Mouse (Mus musculus) embryonic fibroblast, embryonic 13.5 days (primary cell): ENCODE measurements at regions not wholly inside any gene's neighbourhood (a gene's known extent, or its start where the extent isn't known, plus 50 kb on each side); places are given as distances from the start of the nearest gene placed in this dataset.

Experiments
- H3K27ac ChIP-seq: 2 replicates; pipeline ENCODE4 v1.5.1; 2012; ENCODE audit warnings: low read length, control low read depth, inconsistent platforms; ENCODE audit not compliant: insufficient read depth
- H3K4me1 ChIP-seq: 2 replicates; pipeline ENCODE4 v1.6.1; 2011; ENCODE audit warnings: low read length; ENCODE audit not compliant: control insufficient read depth, insufficient read depth
- H3K4me3 ChIP-seq: 2 replicates; pipeline ENCODE4 v1.5.1; 2011; ENCODE audit warnings: mild to moderate bottlenecking, control low read depth, low read length; ENCODE audit not compliant: insufficient read depth
- CTCF ChIP-seq: IDR thresholded peaks from 2 replicates; pipeline ENCODE4 v1.5.1; 2011; ENCODE audit warnings: mild to moderate bottlenecking, control low read depth, low read length, moderate library complexity, borderline replicate concordance; ENCODE audit not compliant: insufficient read depth
- POLR2A ChIP-seq: IDR thresholded peaks from 2 replicates; pipeline ENCODE4 v1.6.1; 2011; ENCODE audit warnings: low read depth, mild to moderate bottlenecking, control low read depth, low read length, moderate library complexity

- H3K27ac ChIP-seq: no peak overlapping the region
- no peaks in the 10 kb centered on the region for H3K4me1 ChIP-seq
- no peak overlapping the region for H3K4me3 ChIP-seq
- TF ChIP-seq CTCF: no peak
- TF ChIP-seq POLR2A: no peak
Measured at GRCm38 (mm10) chr4:95269766-95270165, 217.7 kb upstream of the Jun start.

- TF ChIP-seq CTCF (no peak), POLR2A (no peak)
- no peak overlapping the region for H3K4me3 ChIP-seq
- no peaks in the 10 kb centered on the region for H3K4me1 ChIP-seq
- H3K27ac ChIP-seq: no peak overlapping the region
Measured at GRCm38 (mm10) chr4:95270389-95270788, 218.4 kb upstream of the Jun start.

- TF ChIP-seq CTCF: no peak
- TF ChIP-seq POLR2A: no peak
- H3K27ac ChIP-seq: no peak overlapping the region
- no peak overlapping the region for H3K4me3 ChIP-seq
- 0 out of 2 replicates have a peak, but pooled peaks cover 3% of the 10 kb centered on the region for H3K4me1 ChIP-seq
Measured at GRCm38 (mm10) chr4:95276231-95276630, 224.2 kb upstream of the Jun start.

GRCm38 (mm10) chr4:95277989-95278713 lies 226.1 kb upstream of the Jun start:
- Histone ChIP-seq H3K4me3 (no peak overlapping the region), H3K4me1 (0 out of 2 replicates have a peak, but pooled peaks cover 3% of the 10 kb centered on the region), H3K27ac (no peak overlapping the region)
- no peak for TF ChIP-seq CTCF

- Histone ChIP-seq H3K4me3 (no peak overlapping the region), H3K27ac (no peak overlapping the region), H3K4me1 (0 out of 2 replicates have a peak, but pooled peaks cover 3% of the 10 kb centered on the region)
- TF ChIP-seq POLR2A (no peak), CTCF (no peak)
Measured at GRCm38 (mm10) chr4:95278714-95279095, 226.7 kb upstream of the Jun start.

GRCm38 (mm10) chr4:95279200-95279599 lies 227.2 kb upstream of the Jun start:
- Histone ChIP-seq H3K4me3 (no peak overlapping the region), H3K27ac (no peak overlapping the region), H3K4me1 (0 out of 2 replicates have a peak, but pooled peaks cover 3% of the 10 kb centered on the region)
- TF ChIP-seq POLR2A: no peak
- no peak for TF ChIP-seq CTCF

GRCm38 (mm10) chr4:95282083-95282482 lies 230.1 kb upstream of the Jun start:
- 0 out of 2 replicates have a peak, but pooled peaks cover 3% of the 10 kb centered on the region for H3K4me1 ChIP-seq
- no peak for TF ChIP-seq CTCF
- TF ChIP-seq POLR2A: no peak
- no peak overlapping the region for H3K27ac ChIP-seq
- no peak overlapping the region for H3K4me3 ChIP-seq

- Histone ChIP-seq H3K4me3 (no peak overlapping the region), H3K27ac (no peak overlapping the region), H3K4me1 (no peaks in the 10 kb centered on the region)
- no peak for TF ChIP-seq CTCF
- no peak for TF ChIP-seq POLR2A
Measured at GRCm38 (mm10) chr4:95283789-95284188, 231.8 kb upstream of the Jun start.

GRCm38 (mm10) chr4:95284192-95284591 lies 232.2 kb upstream of the Jun start:
- Histone ChIP-seq H3K4me3 (no peak overlapping the region), H3K27ac (no peak overlapping the region), H3K4me1 (no peaks in the 10 kb centered on the region)
- TF ChIP-seq CTCF (no peak), POLR2A (no peak)

- H3K4me1 ChIP-seq: no peaks in the 10 kb centered on the region
- H3K27ac ChIP-seq: no peak overlapping the region
- TF ChIP-seq POLR2A (no peak), CTCF (no peak)
- H3K4me3 ChIP-seq: no peak overlapping the region
Measured at GRCm38 (mm10) chr4:95284696-95285095, 232.7 kb upstream of the Jun start.
